Mouse (Mus musculus) CH12F3 (cell line): ENCODE measurements around the gene Krt1.

Experiments used
- in situ Hi-C: fragments of 300-500 bp; cut with MboI; formaldehyde crosslinking; loops from 2 replicates; pipeline ENCODE4 v1.14.3; 2020; ENCODE audit warnings: low sequenced_read_pairs

The Krt1 gene

GRCm38 (mm10) chr15:101850694-101851093 lies at the start of gene Krt1:
Krt1 (minus strand) TSS chr15:101850794.
- in situ Hi-C loops, result no loop called here

- in situ Hi-C loops, result no loop called here
These were observed 44.6 kb upstream of the Krt1 start for GRCm38 (mm10) chr15:101895216-101895615.

GRCm38 (mm10) chr15:101892820-101893219 lies 42.2 kb upstream of the Krt1 start, which contains the start of gene Krt76:
Krt76 (minus strand) TSS chr15:101892920.
- in situ Hi-C loops, result no loop called here

GRCm38 (mm10) chr15:101879776-101880175 lies 29.2 kb upstream of the Krt1 start:
- in situ Hi-C loops, result no loop called here

- in situ Hi-C loops, result no loop called here
These were observed 27.4 kb upstream of the Krt1 start for GRCm38 (mm10) chr15:101878041-101878440.

GRCm38 (mm10) chr15:101874383-101874782 lies 23.8 kb upstream of the Krt1 start:
- in situ Hi-C loops, result no loop called here

GRCm38 (mm10) chr15:101873231-101873630 lies 22.6 kb upstream of the Krt1 start:
- in situ Hi-C loops, result no loop called here

GRCm38 (mm10) chr15:101869431-101869830 lies 18.8 kb upstream of the Krt1 start, which contains the start of gene Krt77:
Krt77 (minus strand) TSS chr15:101869705.
- in situ Hi-C loops, result no loop called here

GRCm38 (mm10) chr15:101866754-101867153 lies 16.2 kb upstream of the Krt1 start:
- in situ Hi-C loops, result no loop called here

- in situ Hi-C loops, result no loop called here
These were observed 10.0 kb upstream of the Krt1 start for GRCm38 (mm10) chr15:101860421-101861130.

GRCm38 (mm10) chr15:101859735-101860170 lies 9.2 kb upstream of the Krt1 start:
- in situ Hi-C loops, result no loop called here

- in situ Hi-C loops, result no loop called here
These were observed 8.3 kb upstream of the Krt1 start for GRCm38 (mm10) chr15:101858673-101859425.

GRCm38 (mm10) chr15:101856696-101857095 lies 6.1 kb upstream of the Krt1 start:
- in situ Hi-C loops, result no loop called here

- in situ Hi-C loops, result no loop called here
These were observed 5.1 kb upstream of the Krt1 start for GRCm38 (mm10) chr15:101855732-101856131.

- in situ Hi-C loops, result no loop called here
These were observed 3.7 kb upstream of the Krt1 start for GRCm38 (mm10) chr15:101854294-101854693.

- in situ Hi-C loops, result no loop called here
These were observed 2.0 kb upstream of the Krt1 start for GRCm38 (mm10) chr15:101852571-101852970.

- in situ Hi-C loops, result no loop called here
These were observed 4.6 kb downstream of the Krt1 start for GRCm38 (mm10) chr15:101845971-101846403.

- in situ Hi-C loops, result no loop called here
These were observed 7.4 kb downstream of the Krt1 start for GRCm38 (mm10) chr15:101843192-101843591.

- in situ Hi-C loops, result no loop called here
These were observed 15.7 kb downstream of the Krt1 start for GRCm38 (mm10) chr15:101834784-101835328.

GRCm38 (mm10) chr15:101833131-101833530 lies 17.5 kb downstream of the Krt1 start:
- in situ Hi-C loops, result no loop called here

- in situ Hi-C loops, result no loop called here
These were observed 21.2 kb downstream of the Krt1 start for GRCm38 (mm10) chr15:101829441-101829840.

- in situ Hi-C loops, result no loop called here
These were observed 28.8 kb downstream of the Krt1 start for GRCm38 (mm10) chr15:101821786-101822185.
